Mouse (Mus musculus) liver, embryonic 16.5 days (tissue): ENCODE measurements at regions not wholly inside any gene's neighbourhood (a gene's known extent, or its start where the extent isn't known, plus 50 kb on each side); places are given as distances from the start of the nearest gene placed in this dataset.

Experiments
- ATAC-seq: fragments of 200-750 bp; cut with Nextera tagmentation; 2 replicates; pipeline ENCODE4 v1.8.0; 2017; ENCODE audit warnings: low read depth, mild to moderate bottlenecking, moderate number of reproducible peaks, moderate library complexity
- H3K27ac ChIP-seq: fragments of 300-500 bp; sonication (generic); 2 replicates; pipeline ENCODE4 v1.5.1; 2014; ENCODE audit warnings: mild to moderate bottlenecking, low read length
- H3K27me3 ChIP-seq: fragments of 300-500 bp; sonication (generic); 2 replicates; pipeline ENCODE4 v1.6.1; 2014; ENCODE audit warnings: low read depth, low read length, mixed read lengths; ENCODE audit not compliant: control insufficient read depth, insufficient read depth
- H3K36me3 ChIP-seq: fragments of 300-500 bp; sonication (generic); 2 replicates; pipeline ENCODE4 v1.6.1; 2014; ENCODE audit warnings: mild to moderate bottlenecking; ENCODE audit not compliant: control insufficient read depth, insufficient read depth
- H3K4me1 ChIP-seq: fragments of 300-500 bp; sonication (generic); 2 replicates; pipeline ENCODE4 v1.6.1; 2014; ENCODE audit warnings: low read depth, low read length, mixed read lengths; ENCODE audit not compliant: control insufficient read depth
- H3K4me2 ChIP-seq: fragments of 300-500 bp; sonication (generic); 2 replicates; pipeline ENCODE4 v1.6.1; 2014; ENCODE audit warnings: low read depth, low read length, mixed read lengths
- H3K4me3 ChIP-seq: fragments of 300-500 bp; sonication (generic); 2 replicates; pipeline ENCODE4 v1.5.1; 2014; ENCODE audit warnings: low read depth, mild to moderate bottlenecking, low read length
- H3K9ac ChIP-seq: fragments of 300-500 bp; sonication (generic); 2 replicates; pipeline ENCODE4 v1.6.1; 2014; ENCODE audit warnings: low read depth, low read length
- H3K9me3 ChIP-seq: fragments of 300-500 bp; sonication (generic); replicated peaks from 2 replicates; pipeline ENCODE4 v1.6.1; 2016; ENCODE audit warnings: low read length; ENCODE audit not compliant: control insufficient read depth
- WGBS: fragments of 180-500 bp; shearing (Covaris S2); extraction: QIAGEN DNeasy Blood & Tissue Kit; methylation state at CpG from one replicate; pipeline ENCODE4 v1.1.7; 2014; ENCODE audit not compliant: insufficient replicate concordance; 5-methylcytosine and 5-hydroxymethylcytosine counted together

DNA sequence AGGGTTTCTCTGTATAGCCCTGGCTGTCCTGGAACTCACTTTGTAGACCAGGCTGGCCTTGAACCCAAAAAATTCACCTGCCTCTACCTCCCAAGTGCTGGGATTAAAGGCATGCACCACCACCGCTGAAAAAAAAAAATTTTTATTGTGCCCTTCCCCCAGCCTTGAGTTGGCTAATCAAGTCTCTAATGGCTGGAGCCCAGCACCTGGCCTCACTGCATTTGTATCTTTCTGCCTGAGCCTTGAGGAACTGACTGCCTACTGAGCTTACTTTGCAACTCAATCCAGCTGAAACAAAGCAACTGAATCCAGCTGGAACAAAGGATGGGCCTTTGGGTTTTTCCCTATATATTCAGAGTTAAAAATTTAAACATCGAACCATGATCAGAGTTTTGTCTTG lies 153.3 kb upstream of the Ccnh start:
- no peak for ATAC-seq

DNA sequence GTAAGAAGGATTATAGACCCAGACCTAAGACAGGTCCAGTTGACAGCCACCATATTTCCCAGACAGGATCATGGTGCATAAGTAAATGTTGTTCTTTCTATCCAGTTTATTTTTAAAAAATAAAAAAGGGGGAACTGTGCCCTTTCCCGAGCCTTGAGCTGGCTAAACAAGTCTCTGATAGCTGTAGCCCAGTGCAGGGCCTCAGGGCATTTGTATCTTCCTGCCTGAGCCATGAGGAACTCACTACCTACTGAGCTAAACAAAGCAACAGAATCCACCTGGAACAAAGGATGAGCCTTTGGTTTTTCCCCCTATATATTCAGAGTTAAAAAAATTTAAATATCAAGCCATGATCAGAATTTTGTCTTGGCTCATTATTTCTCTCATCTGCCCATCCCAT lies 152.4 kb upstream of the Ccnh start:
- ATAC-seq: no peak
- no peak overlapping the region for H3K4me3 ChIP-seq
- no peak overlapping the region for H3K4me2 ChIP-seq
- no peaks in the 10 kb centered on the region for H3K36me3 ChIP-seq
- H3K9me3 ChIP-seq: no peaks in the 10 kb centered on the region; the same call in 1 of the 2 replicates
- H3K9ac ChIP-seq: no peak overlapping the region
- no peak overlapping the region for H3K27ac ChIP-seq
- no peaks in the 10 kb centered on the region for H3K4me1 ChIP-seq
- no peaks in the 10 kb centered on the region for H3K27me3 ChIP-seq
- WGBS: 42% methylated on average over 1 of the region's 1 CpGs

More for the DNA sequence above, 153.3 kb upstream of the Ccnh start:
- Histone ChIP-seq H3K9me3 (no peaks in the 10 kb centered on the region; the same call in 1 of the 2 replicates), H3K27ac (no peak overlapping the region), H3K4me1 (no peaks in the 10 kb centered on the region), H3K36me3 (no peaks in the 10 kb centered on the region), H3K9ac (no peak overlapping the region), H3K4me3 (no peak overlapping the region), H3K27me3 (no peaks in the 10 kb centered on the region), H3K4me2 (no peak overlapping the region)
- WGBS: 65% methylated on average over 2 of the region's 2 CpGs

DNA sequence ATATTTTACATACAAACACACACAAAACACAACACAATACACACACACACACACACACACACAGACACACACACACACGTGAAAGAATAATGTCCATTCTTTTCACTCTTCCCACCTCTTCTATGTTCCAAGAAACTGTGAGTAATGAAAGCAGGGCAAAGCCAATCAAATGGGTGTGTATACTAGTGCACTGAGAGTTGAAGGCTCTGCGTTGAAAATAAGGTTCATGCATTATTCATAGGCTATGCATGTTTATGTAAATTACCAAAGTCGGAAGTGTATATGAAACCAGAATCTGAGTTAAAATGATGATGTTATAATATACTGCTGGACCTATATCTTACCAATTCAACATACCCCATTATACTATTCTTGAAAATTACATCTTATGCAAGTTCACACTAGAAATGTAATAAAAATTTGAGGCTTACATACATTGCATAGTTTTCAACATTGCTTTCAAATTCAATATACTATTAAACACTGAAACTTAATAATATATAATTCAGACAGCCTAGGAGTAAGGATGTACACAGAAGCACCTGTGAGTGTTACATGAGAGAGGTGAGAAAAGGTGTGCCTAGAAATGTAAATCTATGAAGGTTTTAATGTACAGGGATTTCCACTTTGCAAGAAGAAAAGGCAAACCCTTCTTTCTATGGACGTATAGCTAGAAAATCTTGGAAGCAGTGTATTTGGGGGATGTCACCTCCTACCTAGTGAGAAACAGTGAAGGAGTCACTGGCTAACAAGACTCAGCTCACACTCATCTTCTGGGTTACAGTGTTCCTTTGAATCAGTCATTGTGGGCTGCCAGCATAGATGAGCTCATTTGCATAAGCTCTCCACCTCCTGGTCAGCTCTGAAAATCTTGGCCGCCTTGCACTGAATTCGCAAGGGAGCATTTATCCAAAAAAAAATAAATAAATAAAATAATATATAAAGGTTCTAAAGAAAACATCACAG lies 122.3 kb upstream of the Ccnh start:
- H3K4me1 ChIP-seq: no peaks in the 10 kb centered on the region
- H3K36me3 ChIP-seq: no peaks in the 10 kb centered on the region
- ATAC-seq: no peak
- no peak overlapping the region for H3K4me3 ChIP-seq
- 52% methylated on average over 6 of the region's 6 CpGs for WGBS
- no peaks in the 10 kb centered on the region for H3K9me3 ChIP-seq
- H3K27ac ChIP-seq: no peak overlapping the region
- no peak overlapping the region for H3K4me2 ChIP-seq
- H3K9ac ChIP-seq: no peak overlapping the region
- H3K27me3 ChIP-seq: no peaks in the 10 kb centered on the region

DNA sequence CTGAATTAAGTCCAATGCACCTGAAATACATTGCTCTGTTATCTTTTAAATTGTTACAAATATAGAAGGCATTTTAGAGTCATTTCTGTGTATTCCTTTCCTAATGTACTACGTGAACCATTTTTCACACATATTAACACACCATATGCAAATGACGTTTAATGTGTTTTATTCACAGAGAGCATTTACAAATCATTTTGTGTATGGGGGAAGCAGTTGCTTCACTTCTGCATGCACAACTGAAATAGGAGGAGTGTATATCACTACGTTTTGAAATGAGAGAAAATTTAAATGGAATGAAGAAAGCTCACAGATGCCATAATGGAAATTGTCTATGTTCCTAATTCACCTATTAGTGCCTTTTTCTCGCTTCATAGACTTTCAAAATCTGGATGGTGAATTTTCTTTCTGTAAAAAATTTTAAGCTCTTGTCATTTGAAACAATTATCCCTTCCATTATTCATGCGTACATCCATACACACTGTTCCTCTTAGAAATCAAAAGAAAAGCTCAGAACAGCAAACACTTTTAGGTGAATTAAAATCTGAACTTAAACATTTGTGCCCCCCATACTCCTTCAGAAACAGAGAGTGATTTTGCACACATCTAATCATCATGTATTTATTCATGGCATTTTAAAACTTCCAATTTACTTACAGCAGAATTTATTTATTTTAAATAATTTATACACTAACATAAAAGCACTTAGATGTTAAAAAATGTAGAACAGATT lies 121.5 kb upstream of the Ccnh start:
- no peak for ATAC-seq
- H3K27me3 ChIP-seq: no peaks in the 10 kb centered on the region

DNA sequence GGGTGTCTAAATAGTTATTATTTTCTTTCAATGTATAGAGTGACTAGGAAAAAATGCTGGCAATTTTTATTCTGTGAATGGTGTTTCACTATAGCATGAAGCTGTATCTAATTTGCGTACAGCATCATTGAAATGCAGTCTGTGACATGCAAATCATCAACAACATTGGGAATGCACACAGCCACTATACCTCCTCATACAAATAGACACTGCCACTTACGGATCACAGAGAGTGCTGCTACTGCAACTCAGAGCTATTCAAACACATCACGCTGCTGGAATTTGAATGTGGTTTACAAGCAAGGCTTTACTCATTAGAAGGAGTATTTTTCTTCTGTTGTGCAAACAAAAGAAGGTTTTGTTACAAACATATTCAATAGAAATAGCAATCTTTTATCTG lies 120.8 kb upstream of the Ccnh start:
- Histone ChIP-seq H3K27me3 (no peaks in the 10 kb centered on the region), H3K9me3 (no peaks in the 10 kb centered on the region), H3K36me3 (no peaks in the 10 kb centered on the region), H3K9ac (no peak overlapping the region), H3K4me3 (no peak overlapping the region), H3K4me1 (no peaks in the 10 kb centered on the region), H3K4me2 (no peak overlapping the region), H3K27ac (no peak overlapping the region)
- no peak for ATAC-seq
- WGBS: 58% methylated on average over 3 of the region's 3 CpGs

More for the DNA sequence above, 121.5 kb upstream of the Ccnh start:
- Histone ChIP-seq H3K9me3 (no peaks in the 10 kb centered on the region), H3K4me1 (no peaks in the 10 kb centered on the region), H3K4me3 (no peak overlapping the region), H3K4me2 (no peak overlapping the region), H3K27ac (no peak overlapping the region), H3K36me3 (no peaks in the 10 kb centered on the region), H3K9ac (no peak overlapping the region)
- WGBS: 49% methylated on average over 5 of the region's 5 CpGs

DNA sequence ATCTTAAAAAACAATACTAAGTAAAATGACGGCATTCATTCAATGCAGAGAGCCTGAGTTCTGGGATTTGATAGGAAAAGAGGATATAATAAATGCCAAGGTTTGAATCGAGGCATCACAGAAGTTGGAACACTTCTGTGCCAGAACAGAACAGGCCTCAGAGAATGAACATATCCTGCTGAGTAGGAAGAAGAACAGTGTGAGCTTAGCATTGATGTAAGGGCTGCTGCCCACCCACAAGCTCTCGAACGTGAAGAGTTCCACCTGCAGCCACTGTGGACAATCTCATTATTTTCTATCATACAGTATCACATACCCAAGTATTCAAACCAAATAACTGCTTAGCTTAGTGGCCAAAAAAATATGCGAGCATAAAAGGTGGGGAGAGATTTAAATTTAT lies 105.9 kb upstream of the Ccnh start:
- WGBS: 55% methylated on average over 5 of the region's 5 CpGs
- no peak for ATAC-seq
- Histone ChIP-seq H3K27ac (no peak overlapping the region), H3K36me3 (no peaks in the 10 kb centered on the region), H3K4me1 (no peaks in the 10 kb centered on the region), H3K4me3 (no peak overlapping the region), H3K4me2 (no peak overlapping the region), H3K9ac (no peak overlapping the region), H3K9me3 (no peaks in the 10 kb centered on the region), H3K27me3 (no peaks in the 10 kb centered on the region)

DNA sequence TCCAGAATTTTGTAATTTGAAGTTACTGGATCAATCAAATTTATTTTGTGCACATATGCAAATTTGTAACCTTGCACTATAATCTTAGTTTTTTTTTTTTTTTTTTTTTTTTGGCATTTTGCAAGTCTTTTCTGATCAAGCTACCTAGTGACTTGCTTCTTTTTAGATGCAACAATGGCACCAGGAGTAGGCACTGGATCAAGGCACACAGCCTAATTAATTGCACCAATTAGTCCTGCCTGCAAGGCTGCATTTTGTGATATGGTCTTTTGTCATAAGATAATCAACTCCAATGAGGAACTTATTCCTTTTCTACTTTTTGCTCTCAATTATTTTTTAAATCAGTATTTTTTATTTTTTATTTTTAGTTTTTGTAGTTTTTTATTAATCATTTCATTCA lies 105.5 kb upstream of the Ccnh start:
- Histone ChIP-seq H3K4me1 (no peaks in the 10 kb centered on the region), H3K27me3 (no peaks in the 10 kb centered on the region), H3K9ac (no peak overlapping the region), H3K27ac (no peak overlapping the region), H3K4me3 (no peak overlapping the region), H3K36me3 (no peaks in the 10 kb centered on the region), H3K9me3 (no peaks in the 10 kb centered on the region), H3K4me2 (no peak overlapping the region)
- ATAC-seq: no peak

DNA sequence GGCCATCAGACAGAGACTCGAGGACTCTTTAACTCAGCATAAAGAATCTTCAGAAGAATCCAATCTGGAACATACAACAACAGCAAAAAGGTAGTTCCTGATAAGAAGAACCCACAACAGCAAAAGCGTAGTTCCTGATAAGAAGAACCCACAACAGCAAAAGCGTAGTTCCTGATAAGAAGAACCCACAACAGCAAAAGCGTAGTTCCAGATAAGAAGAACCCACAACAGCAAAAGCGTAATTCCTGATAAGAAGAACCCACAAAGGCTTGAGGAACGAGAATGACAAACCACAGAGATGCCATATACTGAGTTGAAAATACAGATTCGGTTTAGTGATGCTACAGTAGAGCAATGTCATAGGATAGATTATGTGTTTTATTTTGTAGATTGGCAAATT lies 93.0 kb upstream of the Ccnh start:
- Histone ChIP-seq H3K4me1 (no peaks in the 10 kb centered on the region), H3K9me3 (no peaks in the 10 kb centered on the region), H3K36me3 (no peaks in the 10 kb centered on the region), H3K27me3 (no peaks in the 10 kb centered on the region), H3K4me2 (no peak overlapping the region), H3K4me3 (no peak overlapping the region), H3K27ac (no peak overlapping the region), H3K9ac (no peak overlapping the region)
- ATAC-seq: no peak
- WGBS: 21% methylated on average over 7 of the region's 7 CpGs

DNA sequence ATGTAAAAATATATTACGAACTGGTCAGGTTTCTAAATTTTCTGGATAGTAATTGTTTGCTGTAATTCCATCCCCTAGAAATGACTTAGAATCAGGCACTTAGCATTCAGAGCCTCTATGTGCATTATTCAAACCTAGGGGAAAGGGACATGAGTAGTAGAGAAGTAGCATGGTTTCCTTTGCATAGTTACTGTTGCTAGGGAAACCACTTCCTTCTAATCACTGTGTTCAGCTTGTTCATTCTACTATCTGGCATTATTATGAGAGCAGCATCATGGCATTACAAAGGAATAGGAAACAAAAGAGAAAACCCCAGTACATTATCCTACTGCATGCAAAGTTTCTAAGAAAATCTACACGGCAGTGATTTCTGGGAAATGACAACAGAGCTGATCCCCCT lies 65.9 kb upstream of the Ccnh start:
- Histone ChIP-seq H3K9ac (no peak overlapping the region), H3K27me3 (no peaks in the 10 kb centered on the region), H3K4me3 (no peak overlapping the region), H3K4me2 (no peak overlapping the region), H3K27ac (no peak overlapping the region), H3K36me3 (no peaks in the 10 kb centered on the region), H3K9me3 (no peaks in the 10 kb centered on the region), H3K4me1 (no peaks in the 10 kb centered on the region)
- ATAC-seq: no peak
- WGBS: 68% methylated on average over 2 of the region's 2 CpGs
